Mouse (Mus musculus) kidney, adult 18-20 months (tissue): ENCODE measurements around the gene Krt9.
"Not testable (repeated sequence)": the region's sequence is repeated elsewhere in the genome, so short reads cannot be mapped to it uniquely, and the experiment has no call there.

Source experiments
- DNase-seq: peaks from one replicate; pipeline ENCODE4 v3.0.0; 2021

The Krt9 gene

GRCm38 (mm10) chr11:100192992-100193391 lies at the start of gene Krt9:
Gene Krt9, minus strand, starts transcription at chr11:100193246.
- DNase-seq = no peak

- DNase-seq = not testable (repeated sequence)
These were observed 47.2 kb upstream of the Krt9 start for GRCm38 (mm10) chr11:100240272-100240671.

GRCm38 (mm10) chr11:100221741-100222140 lies 28.7 kb upstream of the Krt9 start:
- no peak for DNase-seq

GRCm38 (mm10) chr11:100219304-100219703 lies 26.3 kb upstream of the Krt9 start:
- no peak for DNase-seq

GRCm38 (mm10) chr11:100208542-100208941 lies 15.5 kb upstream of the Krt9 start:
- no peak for DNase-seq

GRCm38 (mm10) chr11:100207498-100207897 lies 14.5 kb upstream of the Krt9 start, which contains the start of gene Krt14:
Gene Krt14, minus strand, starts transcription at chr11:100207548.
- DNase-seq = no peak

- DNase-seq = no peak
These were observed 10.4 kb upstream of the Krt9 start for GRCm38 (mm10) chr11:100203448-100203847.

GRCm38 (mm10) chr11:100202906-100203305 lies 9.9 kb upstream of the Krt9 start:
- DNase-seq = no peak

- no peak for DNase-seq
These were observed 7.2 kb upstream of the Krt9 start for GRCm38 (mm10) chr11:100200104-100200820.

GRCm38 (mm10) chr11:100198666-100199065 lies 5.6 kb upstream of the Krt9 start:
- DNase-seq = no peak

GRCm38 (mm10) chr11:100191820-100192219 lies 1.2 kb downstream of the Krt9 start:
- DNase-seq = no peak

- no peak for DNase-seq
These were observed 6.3 kb downstream of the Krt9 start for GRCm38 (mm10) chr11:100186736-100187135.

GRCm38 (mm10) chr11:100181725-100182124 lies 11.3 kb downstream of the Krt9 start:
- DNase-seq = no peak

GRCm38 (mm10) chr11:100179260-100179659 lies 13.8 kb downstream of the Krt9 start:
- no peak for DNase-seq

- no peak for DNase-seq
These were observed 14.7 kb downstream of the Krt9 start for GRCm38 (mm10) chr11:100178307-100178706.

- DNase-seq = no peak
These were observed 16.3 kb downstream of the Krt9 start for GRCm38 (mm10) chr11:100176791-100177190.

- DNase-seq = peak; percentile 67
These were observed 24.0 kb downstream of the Krt9 start for GRCm38 (mm10) chr11:100168765-100169762.

- no peak for DNase-seq
These were observed 25.0 kb downstream of the Krt9 start for GRCm38 (mm10) chr11:100168071-100168470.

GRCm38 (mm10) chr11:100164392-100164791 lies 28.7 kb downstream of the Krt9 start:
- peak; percentile 12 for DNase-seq

- DNase-seq = no peak
These were observed 35.1 kb downstream of the Krt9 start for GRCm38 (mm10) chr11:100157908-100158477.

- no peak for DNase-seq
These were observed 35.7 kb downstream of the Krt9 start for GRCm38 (mm10) chr11:100157331-100157730.

GRCm38 (mm10) chr11:100155497-100156255 lies 37.4 kb downstream of the Krt9 start:
- no peak for DNase-seq
